8 mouse cellular contexts compared by ENCODE assay signal in the genomic region with DNA sequence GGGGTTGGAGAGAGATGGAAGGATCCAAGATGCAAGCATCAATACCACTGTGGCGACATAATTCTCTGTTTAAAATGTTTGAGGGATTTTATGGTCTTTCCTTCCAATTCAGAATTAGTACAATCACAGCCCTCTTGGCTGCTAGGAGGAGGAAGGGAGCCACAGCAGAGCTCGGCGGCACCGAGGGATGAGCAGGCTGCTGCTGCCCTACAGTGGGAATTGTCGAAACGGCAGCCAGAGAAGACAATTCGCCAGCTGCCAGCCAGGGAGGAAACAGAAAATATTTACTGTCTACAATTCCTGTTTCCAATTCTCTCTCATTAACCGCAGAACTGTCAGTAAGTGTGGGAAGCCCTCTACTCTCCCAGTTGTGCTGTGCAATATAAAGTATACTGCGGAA. TPM values are rescaled to one million over a fixed set of nuclear protein-coding genes. Genes with fewer than 3 reads are reported as not detected.
A peak's percentile ranks its signal among the peaks of the same experiment; 100 is the strongest.
DNase-seq lines count a peak whose midpoint lies in the region; ATAC-seq lines count a peak whose summit lies in the region.

No protein-coding gene starts in this region.

- peaks cover 20% of the 10 kb centered on the region for H3K4me1 ChIP-seq in heart, embryonic 13.5 days
- H3K4me1 ChIP-seq in heart, embryonic 11.5 days (ENCODE audit: control insufficient read depth, insufficient read depth, low read length) = peaks cover 7% of the 10 kb centered on the region
- H3K4me1 ChIP-seq in midbrain, embryonic 12.5 days = peaks cover 3% of the 10 kb centered on the region; the same call in 1 of the 2 replicates

- H3K4me3 ChIP-seq in heart, embryonic 13.5 days = no peak overlapping the region
- no peak overlapping the region for H3K4me3 ChIP-seq in heart, embryonic 11.5 days (ENCODE audit: low read depth, low read length)
- no peak overlapping the region for H3K4me3 ChIP-seq in midbrain, embryonic 12.5 days

- no peak overlapping the region for H3K27ac ChIP-seq in heart, embryonic 13.5 days (replicated peaks)
- H3K27ac ChIP-seq in heart, embryonic 11.5 days (ENCODE audit: low read depth, low read length) = no peak overlapping the region
- no peak overlapping the region for H3K27ac ChIP-seq in midbrain, embryonic 12.5 days (replicated peaks)

- no peaks in the 10 kb centered on the region for H3K36me3 ChIP-seq in heart, embryonic 13.5 days
- H3K36me3 ChIP-seq in heart, embryonic 11.5 days (ENCODE audit: control insufficient read depth, insufficient read depth, low read length) = no peaks in the 10 kb centered on the region
- H3K36me3 ChIP-seq in midbrain, embryonic 12.5 days = no peaks in the 10 kb centered on the region

- WGBS in heart, embryonic 13.5 days = 30% methylated on average over 9 of the region's 9 CpGs
- WGBS in heart, embryonic 11.5 days (ENCODE audit: insufficient replicate concordance) = 34% methylated on average over 9 of the region's 9 CpGs
- WGBS in midbrain, embryonic 12.5 days = 45% methylated on average over 9 of the region's 9 CpGs

- no peak for ATAC-seq in heart, embryonic 13.5 days (ENCODE audit: extremely low read depth, insufficient number of reproducible peaks, low FRiP score, low TSS enrichment)
- ATAC-seq in heart, embryonic 11.5 days (replicated peaks; ENCODE audit: insufficient number of reproducible peaks, low FRiP score, low TSS enrichment) = no peak
- ATAC-seq in midbrain, embryonic 12.5 days (ENCODE audit: low FRiP score, low read depth) = peak; percentile 75; the same call in 1 of the 2 replicates

- H3K9ac ChIP-seq in heart, embryonic 13.5 days = 0 out of 2 replicates have a peak overlapping the region, but pooled peaks have one; percentile 24
- no peak overlapping the region for H3K9ac ChIP-seq in heart, embryonic 11.5 days (ENCODE audit: low read depth, low read length)
- H3K9ac ChIP-seq in midbrain, embryonic 12.5 days (replicated peaks) = no peak overlapping the region

- H3K4me2 ChIP-seq in heart, embryonic 13.5 days = no peak overlapping the region
- no peak overlapping the region for H3K4me2 ChIP-seq in heart, embryonic 11.5 days
- H3K4me2 ChIP-seq in midbrain, embryonic 12.5 days (replicated peaks) = no peak overlapping the region

- peak; percentile 84 for DNase-seq in MN1 (ENCODE audit: low spot score)
- peak; percentile 70 for DNase-seq in embryo, embryonic 11 days
- peak; percentile 19 to 60 for DNase-seq in kidney, postnatal 36 days
- DNase-seq in c-Kit-positive CD71-positive TER-119-positive erythroid progenitor cells, embryonic 14.5 days (ENCODE audit: low spot score) = no peak
- no peak for DNase-seq in T-cell, adult 2 months (ENCODE audit: low spot score)

- H3K27me3 ChIP-seq in heart, embryonic 13.5 days (replicated peaks) = no peaks in the 10 kb centered on the region
- no peaks in the 10 kb centered on the region for H3K27me3 ChIP-seq in heart, embryonic 11.5 days (ENCODE audit: control insufficient read depth, insufficient read depth, low read length)
- H3K27me3 ChIP-seq in midbrain, embryonic 12.5 days = no peaks in the 10 kb centered on the region

- no peaks in the 10 kb centered on the region for H3K9me3 ChIP-seq in heart, embryonic 13.5 days
- H3K9me3 ChIP-seq in heart, embryonic 11.5 days (replicated peaks; ENCODE audit: control insufficient read depth, low read length) = no peaks in the 10 kb centered on the region
- no peaks in the 10 kb centered on the region for H3K9me3 ChIP-seq in midbrain, embryonic 12.5 days

RNA-seq across cellular contexts. Expression of a gene that starts 58.3 kb away (rescaled TPM):
- 0.19 and 0.52 TPM in 2 replicates for polyA plus RNA-seq in heart, embryonic 13.5 days (2015; fragmentation: Nextera tagmentation; extraction: Ambion mirVana)
- polyA plus RNA-seq in heart, embryonic 11.5 days (2014; fragmentation: Nextera tagmentation; extraction: Ambion mirVana) = 0.37 and 0.62 TPM in 2 replicates
- 33.1 and 37.3 TPM in 2 replicates for polyA plus RNA-seq in midbrain, embryonic 12.5 days (2016; fragmentation: Nextera tagmentation; extraction: Ambion mirVana)

Comparison
In these comparisons a context has a peak if more than half of its experiments do, and no peak if none do; other contexts are left out.
1. DNase-seq: peak in MN1 (single experiment), embryo, embryonic 11 days (single experiment) and kidney, postnatal 36 days (2 of 2); none in c-Kit-positive CD71-positive TER-119-positive erythroid progenitor cells, embryonic 14.5 days (single experiment) and T-cell, adult 2 months (single experiment).
2. RNA of a gene that starts 58.3 kb away (polyA plus RNA-seq): 33.1 to 37.3 TPM in midbrain, embryonic 12.5 days; 0.37 to 0.62 TPM in heart, embryonic 11.5 days and 0.19 to 0.52 TPM in heart, embryonic 13.5 days; every median in the first group is over 10 times any median in the second.